Mouse (Mus musculus): ENCODE measurements around the gene Rmi2.

Rmi2 gene

DNA sequence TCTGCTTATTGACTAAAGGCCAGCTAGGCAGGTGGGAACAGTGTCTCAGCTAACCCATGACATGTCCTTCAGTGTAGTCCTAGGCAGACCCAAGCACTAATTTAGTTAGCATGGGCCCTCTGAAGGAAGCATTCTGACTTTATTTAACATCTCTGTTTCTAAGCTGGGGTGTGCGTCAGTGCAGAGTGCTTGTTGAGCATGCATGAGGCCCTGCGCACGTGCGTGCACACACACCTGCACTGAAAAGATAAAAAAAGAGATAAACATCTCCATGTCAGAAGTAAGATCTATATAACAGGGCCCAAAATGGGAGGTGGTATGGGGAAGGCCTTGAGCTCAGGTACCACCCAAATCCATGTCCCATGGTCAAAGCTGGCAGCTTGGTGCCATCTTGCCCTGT, 80.2 kb downstream of the Rmi2 start:
- no peak for DNase-seq (ENCODE audit: inconsistent age in 2 of 2, low spot score in 1 of 2)

DNA sequence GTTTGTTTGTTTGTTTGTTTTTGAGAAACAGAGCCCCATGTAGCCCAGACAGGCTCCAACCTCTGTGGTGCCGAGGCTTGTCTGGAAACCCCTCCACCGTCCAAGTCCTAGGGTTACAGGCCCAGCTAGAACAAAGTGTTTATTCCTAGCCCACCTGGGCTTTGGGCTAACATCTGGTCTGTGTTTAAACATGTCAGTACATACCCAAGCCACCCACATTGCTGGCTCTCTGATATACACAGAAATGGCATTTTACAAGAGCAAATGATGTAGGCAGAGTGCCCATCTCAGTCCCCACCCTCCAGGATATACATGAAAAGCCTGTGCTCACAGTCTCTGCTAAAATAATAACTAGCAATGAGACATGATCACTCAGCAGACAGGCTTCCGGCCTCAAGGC, 81.4 kb downstream of the Rmi2 start:
- DNase-seq (ENCODE audit: inconsistent age in 2 of 2, low spot score in 1 of 2) = no peak

DNA sequence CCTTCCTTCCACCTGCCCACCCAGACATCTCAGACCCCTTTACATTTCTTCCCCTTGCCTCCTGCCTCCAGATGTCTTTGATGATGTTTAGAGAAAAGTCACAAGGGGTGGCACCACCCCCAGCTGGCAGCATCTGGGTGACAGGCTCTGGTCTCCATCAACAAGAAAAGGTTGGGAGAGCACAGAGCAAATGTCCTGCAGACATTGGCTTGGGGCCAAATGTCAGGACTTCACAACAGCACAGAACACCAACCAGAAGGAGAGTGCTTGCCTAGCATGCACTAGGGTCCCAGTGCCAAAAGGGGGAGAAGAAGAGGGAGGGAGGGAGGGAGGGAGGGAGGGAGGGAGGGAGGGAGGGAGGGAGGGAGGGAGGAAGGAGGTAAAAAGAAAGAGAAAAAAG, 85.0 kb downstream of the Rmi2 start:
- no peak for DNase-seq (ENCODE audit: inconsistent age in 2 of 2, low spot score in 1 of 2)

DNA sequence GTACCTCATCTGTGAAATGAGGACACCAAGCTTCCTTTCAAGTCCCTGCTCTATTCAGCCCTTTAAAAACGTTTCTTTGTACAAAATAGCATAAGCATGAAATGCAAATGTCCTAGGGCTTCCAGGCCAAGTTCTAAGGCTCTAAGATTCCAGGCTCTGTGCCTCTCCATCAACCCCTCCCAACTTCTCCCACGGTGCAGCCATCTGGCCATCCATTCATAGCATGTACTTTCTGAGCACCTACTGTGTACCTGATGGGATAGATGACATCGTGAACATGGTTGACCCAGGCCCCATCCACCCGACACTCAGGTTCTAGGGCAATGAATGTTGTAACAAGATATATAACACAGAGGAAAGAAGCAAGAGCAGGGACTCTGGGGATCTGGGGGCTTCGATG, 88.7 kb downstream of the Rmi2 start:
- DNase-seq (ENCODE audit: inconsistent age in 2 of 2, low spot score in 1 of 2) = no peak

DNA sequence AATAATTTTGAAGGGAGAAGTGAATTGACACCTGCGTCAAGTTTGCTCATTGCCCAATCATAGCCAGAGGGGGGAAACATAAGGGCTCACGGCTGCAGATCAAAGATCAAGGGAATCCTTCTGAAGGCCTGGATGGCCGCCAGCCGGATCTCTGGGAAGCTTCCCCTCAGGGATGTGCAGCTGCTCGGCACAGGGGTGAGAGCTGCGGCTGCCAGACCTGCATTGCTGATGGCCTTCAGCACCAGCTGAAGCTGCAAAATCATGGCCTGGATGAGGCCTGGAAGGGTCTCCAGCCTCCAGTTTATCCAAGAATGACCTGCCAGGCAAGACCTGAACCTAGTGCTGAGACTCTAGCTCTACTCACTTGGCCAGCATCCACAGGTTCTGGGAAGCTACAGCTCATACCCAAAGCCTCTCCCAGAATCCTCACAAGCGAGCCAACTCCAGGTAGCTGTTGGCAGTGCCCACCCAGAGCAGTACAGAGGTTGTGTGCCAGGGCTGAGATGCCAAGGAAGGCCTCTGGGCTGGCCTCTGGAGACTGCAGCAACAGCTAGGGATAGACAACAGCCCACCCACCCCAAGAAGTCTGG, 90.8 kb downstream of the Rmi2 start:
- peak; percentile 76 to 93 for DNase-seq (ENCODE audit: inconsistent age in 2 of 2, low spot score in 1 of 2)

DNA sequence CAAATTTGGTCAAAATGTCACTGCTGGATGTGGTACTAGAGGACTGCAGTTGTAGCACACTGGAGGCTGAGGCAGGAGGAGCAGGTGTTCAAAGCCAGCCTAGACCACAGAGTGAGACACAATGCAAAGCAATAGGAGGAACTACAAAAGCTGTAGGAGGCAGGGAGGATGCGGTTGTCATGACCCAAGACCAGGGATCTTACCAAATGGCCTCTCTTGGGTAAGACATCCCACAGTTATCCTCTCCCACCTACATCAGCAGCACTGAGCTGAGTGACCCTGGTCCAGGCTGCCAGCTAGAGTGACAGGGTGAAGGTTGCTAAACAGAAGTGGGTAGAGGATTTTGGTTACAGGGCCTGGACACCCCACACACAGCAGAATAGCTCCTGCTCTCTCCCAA, 92.2 kb downstream of the Rmi2 start:
- no peak for DNase-seq (ENCODE audit: inconsistent age in 2 of 2, low spot score in 1 of 2)

DNA sequence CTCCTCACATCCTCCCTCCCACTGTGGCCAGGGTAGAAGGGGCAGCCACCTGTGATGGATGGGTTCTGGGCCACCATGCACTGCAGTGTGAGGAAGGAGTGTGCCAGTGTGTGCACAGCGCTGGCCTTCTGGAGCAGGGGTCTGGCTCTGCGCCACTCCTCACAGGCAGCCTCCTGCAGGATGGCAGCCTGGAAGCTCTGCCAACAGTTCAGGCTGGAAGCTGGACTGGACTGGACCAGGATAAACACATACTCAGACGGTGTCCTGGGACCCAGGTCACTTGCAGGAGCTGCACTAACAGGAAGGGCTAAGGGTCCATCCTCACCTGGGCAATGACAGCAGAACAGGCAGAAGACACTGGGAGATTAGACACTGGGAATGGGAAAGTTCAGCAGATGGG, 98.5 kb downstream of the Rmi2 start:
- peak in 1 of 2 experiments; percentile 61 for DNase-seq (ENCODE audit: inconsistent age in 2 of 2, low spot score in 1 of 2)

DNA sequence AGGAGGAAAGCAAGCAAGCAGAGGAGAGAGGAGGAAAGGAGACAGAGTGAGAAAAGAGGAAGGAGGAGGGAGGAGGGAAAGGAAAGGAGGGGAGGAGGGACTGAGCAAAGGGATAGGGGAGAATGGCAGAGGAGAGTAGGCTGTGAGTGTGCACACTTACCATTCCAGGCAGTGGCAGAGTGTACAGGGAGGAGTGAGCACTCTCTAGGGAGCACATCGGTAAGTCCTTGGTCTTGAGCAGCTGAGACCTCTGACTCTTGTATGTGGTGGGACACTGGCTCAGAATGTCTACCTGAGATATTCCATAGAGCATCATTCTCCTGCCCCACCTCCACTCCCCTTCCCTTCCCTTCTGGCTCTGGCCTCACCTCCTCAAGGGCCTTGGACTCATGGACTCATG, 99.2 kb downstream of the Rmi2 start:
- DNase-seq (ENCODE audit: inconsistent age in 2 of 2, low spot score in 1 of 2) = no peak

DNA sequence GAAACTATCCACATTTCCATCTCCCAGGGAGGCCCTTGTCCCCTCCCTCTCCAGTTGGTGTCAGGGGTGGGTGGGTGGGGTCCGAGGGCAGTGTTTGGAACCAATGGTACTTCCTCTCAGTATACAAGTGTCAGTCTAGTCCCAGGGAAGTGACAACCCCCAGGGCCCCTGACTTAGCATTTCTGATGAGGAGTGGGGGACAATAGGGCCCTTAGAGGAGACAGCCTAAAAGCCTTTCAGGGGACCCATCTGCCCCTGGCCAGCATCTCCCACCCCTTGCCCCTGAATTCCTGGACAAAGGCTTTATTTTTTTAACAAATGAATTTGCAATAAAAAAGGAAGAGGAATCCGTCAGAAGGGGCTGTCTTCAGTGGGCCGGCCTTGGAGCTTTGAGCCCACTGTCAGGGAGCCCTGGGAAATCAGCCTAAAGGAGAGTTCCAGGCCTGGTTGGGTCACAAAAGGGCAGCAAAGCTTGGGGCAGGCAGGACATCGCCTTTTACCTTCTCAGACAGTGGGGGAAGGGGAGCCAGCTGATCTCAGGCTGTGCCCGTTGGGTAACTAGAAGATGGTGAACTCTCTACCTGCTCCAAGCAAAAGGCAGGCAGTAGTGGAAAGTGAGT, 102.0 kb downstream of the Rmi2 start:
- no peak for DNase-seq (ENCODE audit: inconsistent age in 2 of 2, low spot score in 1 of 2)

DNA sequence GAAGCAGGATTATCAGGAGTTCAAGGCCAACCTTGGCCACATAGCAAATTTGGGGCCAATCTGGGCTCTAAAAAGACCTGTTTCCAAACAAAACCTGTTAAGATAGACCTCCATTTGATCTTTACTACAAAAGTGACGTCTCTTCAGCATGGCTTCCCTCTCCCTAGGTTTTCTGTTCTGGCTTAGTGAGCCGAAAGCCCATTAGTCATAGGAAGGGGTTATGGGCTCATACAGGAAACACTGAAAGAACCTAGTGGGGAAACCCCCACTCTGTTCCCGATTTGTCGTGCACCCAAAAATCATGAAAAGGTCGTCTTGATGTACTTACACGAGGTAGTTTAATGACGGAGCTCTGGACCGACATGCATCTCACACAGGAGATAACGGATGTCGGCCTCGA, 102.6 kb downstream of the Rmi2 start:
- DNase-seq (ENCODE audit: inconsistent age in 2 of 2, low spot score in 1 of 2) = no peak

DNA sequence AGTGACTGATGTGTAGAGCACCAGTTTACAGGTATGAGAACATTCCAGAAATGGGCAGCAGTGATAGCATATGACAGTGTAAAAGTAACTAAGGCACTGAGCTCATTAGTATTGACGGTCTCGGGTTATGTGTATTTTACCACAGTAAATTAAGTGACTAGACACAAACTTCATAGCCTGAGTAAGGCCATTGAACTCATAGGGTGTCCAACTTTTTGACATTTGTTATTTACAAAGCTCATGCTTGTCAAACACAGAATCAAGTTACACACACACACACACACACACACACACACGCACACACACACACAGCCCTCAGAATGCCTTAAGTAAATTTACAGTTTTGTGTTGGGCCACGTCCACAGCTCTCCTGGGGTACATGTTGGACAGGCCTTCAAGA, 105.1 kb downstream of the Rmi2 start:
- no peak for DNase-seq (ENCODE audit: inconsistent age in 2 of 2, low spot score in 1 of 2)

DNA sequence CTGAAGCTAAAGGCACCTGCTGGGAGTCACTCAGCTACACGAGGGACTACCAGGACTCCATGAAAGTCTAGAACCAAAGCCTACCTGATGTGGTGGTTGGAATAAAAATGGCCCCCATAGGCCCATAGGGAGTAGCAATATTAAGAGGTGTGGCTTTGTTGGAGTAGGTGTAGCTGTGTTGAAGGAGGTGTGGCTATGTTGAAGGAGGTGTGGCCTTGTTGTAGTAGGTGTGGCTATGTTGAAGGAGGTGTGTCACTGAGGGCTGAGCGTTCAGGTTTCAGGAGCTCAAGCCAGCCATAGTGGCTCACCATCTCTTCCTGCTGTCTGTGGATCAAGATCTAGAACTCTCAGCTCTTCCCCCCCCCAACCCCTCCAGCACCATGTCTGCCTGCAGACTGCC, 105.8 kb downstream of the Rmi2 start:
- no peak for DNase-seq (ENCODE audit: inconsistent age in 2 of 2, low spot score in 1 of 2)

All from adrenal gland, adult (tissue).